Mouse (Mus musculus) cerebellum, postnatal 14 days (tissue): ENCODE measurements around the gene Ushbp1.
"Not testable (repeated sequence)": the region's sequence is repeated elsewhere in the genome, so short reads cannot be mapped to it uniquely, and the experiment has no call there.

Source experiments
- DNase-seq, 2 experiments: peaks; one replicate each; pipeline ENCODE4 v3.0.0; 2021; ENCODE audit warnings: mixed read lengths in 2 of 2

Gene Ushbp1

GRCm38 (mm10) chr8:71395629-71396028 is at the start of gene Ushbp1:
Gene Ushbp1 (minus strand): TSS chr8:71395802.
- no peak for DNase-seq

- no peak for DNase-seq
These were observed 49.5 kb upstream of the Ushbp1 start for GRCm38 (mm10) chr8:71445096-71445495.

- DNase-seq: peak; percentile 67 to 71
These were observed 45.8 kb upstream of the Ushbp1 start for GRCm38 (mm10) chr8:71441404-71441803.

GRCm38 (mm10) chr8:71437041-71437440 is 41.4 kb upstream of the Ushbp1 start:
- no peak for DNase-seq

- DNase-seq: not testable (repeated sequence)
These were observed 37.3 kb upstream of the Ushbp1 start for GRCm38 (mm10) chr8:71432935-71433334.

- no peak for DNase-seq
These were observed 26.5 kb upstream of the Ushbp1 start for GRCm38 (mm10) chr8:71422121-71422520.

GRCm38 (mm10) chr8:71411535-71412273 is 16.1 kb upstream of the Ushbp1 start:
- no peak for DNase-seq

GRCm38 (mm10) chr8:71408231-71408630 is 12.6 kb upstream of the Ushbp1 start:
- DNase-seq: no peak

- DNase-seq: no peak
These were observed 11.8 kb upstream of the Ushbp1 start for GRCm38 (mm10) chr8:71407441-71407840.

- DNase-seq: peak in 1 of 2 experiments; percentile 69
These were observed 10.8 kb upstream of the Ushbp1 start for GRCm38 (mm10) chr8:71406099-71407015.

- peak; percentile 96 to 98 for DNase-seq
These were observed 9.9 kb upstream of the Ushbp1 start, which contains the start of gene Ankle1 for GRCm38 (mm10) chr8:71405401-71406098. Gene Ankle1 (plus strand): TSS chr8:71406010.

GRCm38 (mm10) chr8:71404951-71405351 is 9.3 kb upstream of the Ushbp1 start:
- no peak for DNase-seq

- no peak for DNase-seq
These were observed 8.4 kb upstream of the Ushbp1 start for GRCm38 (mm10) chr8:71404011-71404410.

- DNase-seq: no peak
These were observed 7.7 kb upstream of the Ushbp1 start for GRCm38 (mm10) chr8:71403107-71403885.

GRCm38 (mm10) chr8:71402446-71402964 is 6.9 kb upstream of the Ushbp1 start:
- DNase-seq: no peak

- no peak for DNase-seq
These were observed 5.9 kb upstream of the Ushbp1 start for GRCm38 (mm10) chr8:71401454-71401853.

GRCm38 (mm10) chr8:71400826-71401225 is 5.2 kb upstream of the Ushbp1 start:
- no peak for DNase-seq

- DNase-seq: no peak
These were observed 2.1 kb upstream of the Ushbp1 start for GRCm38 (mm10) chr8:71397701-71398100.

- peak; percentile 94 to 95 for DNase-seq
These were observed 1.2 kb upstream of the Ushbp1 start, which contains the start of gene Babam1 for GRCm38 (mm10) chr8:71396639-71397305. Gene Babam1 (plus strand): TSS chr8:71396861.

GRCm38 (mm10) chr8:71395071-71395470 is 531 bp downstream of the Ushbp1 start:
- no peak for DNase-seq

GRCm38 (mm10) chr8:71394481-71394880 is 1.1 kb downstream of the Ushbp1 start:
- DNase-seq: peak in 1 of 2 experiments; percentile 20
